Mouse (Mus musculus) brain, adult 2 months (tissue): Measurements from ENCODE around the gene Fbln7.

Experiments
- DNase-seq: peaks from one replicate; pipeline ENCODE4 v3.0.0; 2011; ENCODE audit warnings: low read depth, low spot score

Gene Fbln7

GRCm38 (mm10) chr2:128862636-128863035 lies at the start of gene Fbln7:
TSS of gene Fbln7 (plus strand) at chr2:128862981.
- no peak for DNase-seq

- DNase-seq, result no peak
These were observed 46.5 kb upstream of the Fbln7 start for GRCm38 (mm10) chr2:128816311-128816710.

GRCm38 (mm10) chr2:128816916-128817315 lies 45.9 kb upstream of the Fbln7 start:
- DNase-seq, result no peak

- peak; percentile 92 for DNase-seq
These were observed 45.4 kb upstream of the Fbln7 start for GRCm38 (mm10) chr2:128817387-128817785.

GRCm38 (mm10) chr2:128817786-128818681 lies 44.7 kb upstream of the Fbln7 start, which contains the start of gene Tmem87b:
TSS of gene Tmem87b (plus strand) at chr2:128818118.
- DNase-seq, result peak; percentile 99

GRCm38 (mm10) chr2:128818956-128819643 lies 43.7 kb upstream of the Fbln7 start:
- DNase-seq, result peak; percentile 25

GRCm38 (mm10) chr2:128820631-128821030 lies 42.1 kb upstream of the Fbln7 start:
- no peak for DNase-seq

- DNase-seq, result no peak
These were observed 38.9 kb upstream of the Fbln7 start for GRCm38 (mm10) chr2:128823893-128824292.

GRCm38 (mm10) chr2:128827787-128828186 lies 35.0 kb upstream of the Fbln7 start:
- DNase-seq, result no peak

- no peak for DNase-seq
These were observed 30.2 kb upstream of the Fbln7 start for GRCm38 (mm10) chr2:128832611-128833010.

GRCm38 (mm10) chr2:128833035-128833434 lies 29.7 kb upstream of the Fbln7 start:
- no peak for DNase-seq

- DNase-seq, result no peak
These were observed 29.3 kb upstream of the Fbln7 start for GRCm38 (mm10) chr2:128833435-128833834.

- DNase-seq, result no peak
These were observed 25.2 kb upstream of the Fbln7 start for GRCm38 (mm10) chr2:128837531-128837930.

GRCm38 (mm10) chr2:128838611-128839010 lies 24.2 kb upstream of the Fbln7 start:
- DNase-seq, result no peak

GRCm38 (mm10) chr2:128839501-128839900 lies 23.3 kb upstream of the Fbln7 start:
- no peak for DNase-seq

GRCm38 (mm10) chr2:128842437-128842836 lies 20.3 kb upstream of the Fbln7 start:
- DNase-seq, result no peak

- DNase-seq, result no peak
These were observed 12.7 kb upstream of the Fbln7 start for GRCm38 (mm10) chr2:128850036-128850435.

- DNase-seq, result no peak
These were observed 6.1 kb upstream of the Fbln7 start for GRCm38 (mm10) chr2:128856673-128857072.

- no peak for DNase-seq
These were observed 3.8 kb upstream of the Fbln7 start for GRCm38 (mm10) chr2:128858962-128859361.

- DNase-seq, result no peak
These were observed 2.9 kb upstream of the Fbln7 start for GRCm38 (mm10) chr2:128859861-128860260.

GRCm38 (mm10) chr2:128863777-128864331 lies 1.1 kb downstream of the Fbln7 start:
- DNase-seq, result peak; percentile 36

GRCm38 (mm10) chr2:128865061-128865460 lies 2.3 kb downstream of the Fbln7 start:
- no peak for DNase-seq
